Mouse (Mus musculus) heart, postnatal 14 days (tissue): ENCODE measurements around the gene Ncor1. TPM values are rescaled to one million over a fixed set of nuclear protein-coding genes. Genes with fewer than 3 reads are reported as not detected.
"Not testable (repeated sequence)": the region's sequence is repeated elsewhere in the genome, so short reads cannot be mapped to it uniquely, and the experiment has no call there.

Experiments used
- DNase-seq, 2 experiments: peaks; one replicate each; pipeline ENCODE4 v3.0.0; 2021 to 2022
- intact Hi-C: fragments of 180-260 bp; cut with DNase I; formaldehyde crosslinking; loops from one replicate; pipeline ENCODE4 v1.15.1; 2025
- long read RNA-seq, 2 experiments: library from polyadenylated mRNA; stranded (forward); transcript quantifications; one replicate each; pipeline ENCODE4 v2.0.0; 2021
- total RNA-seq, 2 experiments: library from RNA; stranded (reverse); gene quantifications; 2 replicates each; pipeline ENCODE4 v1.2.3; 2021

Ncor1 gene
- total RNA-seq = 100 to 1,000 TPM; 132 to 136 TPM
- long read RNA-seq, experiment 1, transcript Ncor1-203 (9 exons, 3,171 nt) = major isoform, 10 of 42 reads
- long read RNA-seq, experiment 1, partial matches to known transcripts = 17 of 42 reads
- long read RNA-seq, experiment 1, other reads (novel, unspliced or antisense) = 15 of 42 reads
- long read RNA-seq, experiment 2, transcript Ncor1-203 (9 exons, 3,171 nt) = major isoform, 5 of 35 reads
- long read RNA-seq, experiment 2, partial matches to known transcripts = 16 of 35 reads
- long read RNA-seq, experiment 2, other reads (novel, unspliced or antisense) = 14 of 35 reads

DNA sequence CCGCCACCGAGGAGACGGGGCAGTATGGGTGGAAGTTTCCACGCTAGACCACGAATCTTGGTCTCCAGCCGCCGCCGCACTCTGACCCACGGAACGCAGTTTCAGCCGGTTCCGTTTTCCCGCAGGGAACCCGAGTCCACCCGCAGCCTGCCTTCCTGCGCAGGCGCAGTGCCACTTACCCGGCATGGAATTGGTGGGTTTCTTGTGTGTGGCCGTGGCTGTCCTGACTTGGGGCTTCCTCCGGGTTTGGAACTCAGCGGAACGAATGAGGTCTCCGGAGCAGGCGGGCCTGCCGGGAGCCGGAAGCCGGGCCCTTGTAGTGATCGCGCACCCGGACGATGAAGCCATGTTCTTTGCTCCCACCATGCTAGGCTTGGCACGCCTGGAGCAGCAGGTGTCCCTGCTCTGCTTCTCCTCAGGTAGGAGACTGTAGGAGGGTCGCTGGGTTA is at the start of gene Ncor1, which contains the start of gene Pigl:
Gene Ncor1, minus strand, starts transcription at position 266 of the 449 bp plus-strand sequence.
Gene Pigl, plus strand, starts transcription at position 185 of the 449 bp plus-strand sequence.
- intact Hi-C loops = loop anchor here (1.0 to 5.0 kb wide), 2 partner anchors 38 to 94 kb away; partner anchors contain the start of gene Ubb
- DNase-seq = peak; percentile 84 to 85

DNA sequence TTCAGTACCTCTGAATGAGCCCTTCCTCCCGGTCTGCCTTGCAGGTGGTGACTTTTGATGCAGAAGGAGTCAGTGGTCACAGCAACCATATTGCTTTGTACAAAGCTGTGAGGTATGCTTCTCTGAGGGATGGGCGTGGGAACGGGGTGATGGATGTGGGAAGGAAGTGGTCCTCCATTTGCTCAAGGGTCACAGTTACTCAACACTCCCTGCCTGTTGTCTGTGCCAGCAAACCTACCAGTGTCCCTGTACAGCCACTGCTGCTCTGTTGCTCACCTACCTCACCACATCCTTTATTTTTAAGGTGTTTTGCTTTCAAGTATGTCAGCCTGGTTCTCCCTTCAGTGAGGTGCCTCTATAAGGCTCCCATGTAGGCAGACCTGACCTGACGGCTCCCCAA is 49.3 kb upstream of the Ncor1 start:
- DNase-seq = no peak
- intact Hi-C loops = no loop called here

DNA sequence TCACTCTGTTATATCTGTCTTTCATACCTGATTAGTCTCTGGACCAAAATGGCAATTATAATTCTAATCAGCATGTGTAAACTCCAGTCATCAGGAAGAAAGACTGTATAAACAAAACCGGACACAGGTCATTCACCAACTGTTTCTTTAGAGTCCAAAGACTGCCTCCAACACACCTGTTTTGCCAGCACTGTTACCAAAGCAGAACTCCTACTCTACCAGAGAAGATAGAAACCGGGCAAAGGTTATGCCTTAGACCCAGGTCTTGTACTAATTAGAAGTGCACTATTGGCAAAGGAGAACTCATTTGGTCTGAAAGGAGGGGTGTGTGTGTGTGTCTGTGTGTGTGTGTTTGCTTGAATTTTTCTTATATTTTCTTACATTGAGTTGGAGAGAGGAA is 42.2 kb upstream of the Ncor1 start:
- no peak for DNase-seq
- intact Hi-C loops = no loop called here

DNA sequence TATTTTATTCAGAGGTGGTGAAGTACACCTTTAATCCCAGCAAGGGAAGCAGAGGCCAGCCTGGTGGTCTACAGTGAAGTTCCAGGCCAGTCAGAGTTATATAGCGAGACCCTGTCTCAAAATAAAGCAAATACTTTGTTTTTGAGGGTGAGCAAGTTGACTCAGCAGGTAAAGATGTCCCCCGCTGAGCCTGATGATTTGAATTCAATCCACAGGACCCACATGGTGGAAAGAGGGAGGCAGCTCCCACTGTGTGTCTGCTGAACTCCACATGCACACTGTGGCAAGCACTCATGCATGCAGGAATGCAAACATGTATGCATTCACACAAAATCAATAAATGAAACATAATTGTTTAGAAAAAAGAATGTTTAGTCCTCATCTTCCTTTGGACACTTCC is 40.5 kb upstream of the Ncor1 start:
- intact Hi-C loops = loop anchor here (5.0 kb wide), 1 partner anchor 102 kb away; no protein-coding TSS in a partner anchor
- DNase-seq = no peak

DNA sequence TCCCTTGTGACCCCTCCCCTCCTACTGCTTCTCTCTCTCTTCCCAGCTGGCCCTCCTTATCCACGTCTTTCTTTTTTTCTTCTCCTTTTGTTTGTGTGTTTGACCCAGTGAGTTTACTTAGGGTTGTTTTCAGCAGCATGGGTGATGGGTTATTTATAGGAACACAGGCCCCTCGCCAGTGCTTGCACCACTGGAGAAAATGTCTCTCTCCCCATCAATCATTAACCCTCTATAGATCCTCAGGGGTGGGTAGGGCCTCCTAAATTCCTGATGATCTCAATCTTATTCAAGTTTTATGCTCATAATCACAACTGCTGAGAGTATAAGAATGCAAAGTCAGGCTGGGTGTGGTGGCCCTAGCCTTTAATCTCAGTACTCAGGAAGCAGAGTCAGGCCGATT is 38.8 kb upstream of the Ncor1 start:
- intact Hi-C loops = loop anchor here (5.0 kb wide), 1 partner anchor 100 kb away; no protein-coding TSS in a partner anchor
- no peak for DNase-seq

DNA sequence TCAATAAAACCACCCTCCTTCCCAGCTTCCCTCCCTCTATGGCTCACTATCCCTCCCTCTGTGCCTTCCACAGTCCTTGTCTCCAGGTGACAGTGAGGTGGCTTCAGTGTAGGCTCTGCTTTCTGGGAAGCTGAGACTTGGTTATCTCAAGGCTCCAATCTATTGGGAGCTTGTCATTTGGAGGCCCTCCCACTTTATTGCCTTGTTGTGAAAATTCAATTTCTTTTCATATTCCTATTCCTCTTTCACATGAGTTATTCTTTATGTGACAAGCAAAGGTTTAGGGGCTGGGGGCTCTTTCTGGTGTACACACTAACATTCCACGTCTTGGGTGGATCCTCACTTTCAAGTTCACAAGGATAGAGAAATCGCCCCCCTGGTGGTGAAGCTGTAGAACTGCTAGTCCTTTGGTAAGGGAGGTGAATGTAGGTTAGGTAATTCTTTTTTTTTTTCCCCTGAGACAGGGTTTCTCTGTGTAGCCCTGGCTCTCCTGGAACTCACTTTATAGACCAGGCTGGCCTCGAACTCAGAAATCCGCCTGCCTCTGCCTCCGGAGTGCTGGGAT is 37.9 kb upstream of the Ncor1 start:
- peak; percentile 46 to 49 for DNase-seq
- intact Hi-C loops = loop anchor here (1.0 to 5.0 kb wide), 2 partner anchors 38 to 99 kb away; partner anchors contain the start of genes Ncor1 and Pigl

DNA sequence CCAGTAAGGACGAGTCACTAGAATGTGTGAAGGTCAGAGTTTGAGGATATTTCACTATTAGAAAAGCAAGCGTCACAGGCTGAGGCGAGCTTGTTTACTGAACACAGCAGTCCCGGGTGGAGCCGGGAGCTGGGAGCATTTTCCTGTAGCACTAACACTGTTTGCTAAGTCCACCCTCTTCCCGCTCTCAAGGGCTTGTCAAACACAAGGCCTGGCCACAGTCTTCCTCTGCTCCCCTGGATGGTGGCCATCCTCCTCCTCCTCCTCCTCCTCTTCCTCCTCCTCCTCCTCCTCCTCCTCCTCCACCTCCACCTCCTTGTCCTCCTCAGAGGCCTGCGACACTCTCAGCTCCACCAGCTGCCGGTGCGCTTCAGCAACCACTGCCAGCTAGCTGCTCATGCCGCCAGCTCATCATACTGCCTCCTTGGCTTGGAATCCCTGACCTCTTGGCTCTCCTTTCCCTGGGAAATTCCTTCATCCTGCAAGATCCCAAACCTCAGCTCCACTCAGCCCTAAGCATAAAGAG is 37.0 kb upstream of the Ncor1 start:
- peak; percentile 35 to 48 for DNase-seq
- intact Hi-C loops = loop anchor here (5.0 kb wide), 1 partner anchor 98 kb away; no protein-coding TSS in a partner anchor

DNA sequence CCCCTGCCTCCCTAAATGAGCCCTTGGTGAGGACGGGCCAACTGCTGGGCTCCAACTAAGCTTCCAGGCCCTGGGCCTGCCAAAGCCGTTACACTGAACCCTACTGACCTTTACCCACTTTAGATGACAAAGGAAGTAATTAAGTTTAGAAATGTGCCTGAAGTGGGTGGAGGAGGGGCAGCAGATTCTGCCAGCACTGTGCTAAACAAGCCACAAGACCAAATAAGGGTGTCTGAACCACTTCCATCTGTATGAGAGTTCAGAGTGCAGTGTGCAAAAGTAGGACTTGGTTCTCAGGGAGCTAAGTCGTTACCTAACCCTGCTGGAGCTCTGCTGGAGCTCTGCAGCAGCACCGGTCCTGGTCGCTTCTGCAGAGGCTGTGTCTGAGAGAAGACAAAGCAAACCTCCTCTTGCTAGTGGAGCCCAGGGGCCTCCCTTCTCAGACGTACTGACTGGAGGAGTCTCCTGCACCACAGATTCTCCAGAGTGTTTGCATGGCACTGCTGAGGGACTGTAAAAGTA is 36.5 kb upstream of the Ncor1 start:
- intact Hi-C loops = loop anchor here (5.0 kb wide), 1 partner anchor 98 kb away; no protein-coding TSS in a partner anchor
- peak; percentile 28 to 48 for DNase-seq

DNA sequence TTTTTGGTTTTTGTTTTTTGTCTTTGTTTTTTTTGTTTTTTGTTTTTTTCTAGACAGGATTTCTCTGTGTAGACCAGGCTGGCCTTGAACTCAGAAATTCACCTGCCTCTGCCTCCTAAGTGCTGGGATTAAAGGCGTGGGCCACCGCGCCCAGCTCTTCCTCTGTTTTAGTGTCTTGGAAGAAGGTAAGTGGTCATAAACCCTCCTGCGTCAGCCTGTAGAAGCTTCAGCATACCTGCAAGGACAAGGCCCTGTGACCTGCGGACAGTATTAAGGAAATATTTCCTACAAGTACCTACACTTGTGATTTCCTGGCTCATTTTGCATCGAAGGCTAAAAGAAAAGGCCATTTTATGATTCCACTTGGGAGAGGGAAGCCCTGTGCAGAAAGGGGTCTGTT is 35.4 kb upstream of the Ncor1 start:
- intact Hi-C loops = no loop called here
- DNase-seq = no peak

DNA sequence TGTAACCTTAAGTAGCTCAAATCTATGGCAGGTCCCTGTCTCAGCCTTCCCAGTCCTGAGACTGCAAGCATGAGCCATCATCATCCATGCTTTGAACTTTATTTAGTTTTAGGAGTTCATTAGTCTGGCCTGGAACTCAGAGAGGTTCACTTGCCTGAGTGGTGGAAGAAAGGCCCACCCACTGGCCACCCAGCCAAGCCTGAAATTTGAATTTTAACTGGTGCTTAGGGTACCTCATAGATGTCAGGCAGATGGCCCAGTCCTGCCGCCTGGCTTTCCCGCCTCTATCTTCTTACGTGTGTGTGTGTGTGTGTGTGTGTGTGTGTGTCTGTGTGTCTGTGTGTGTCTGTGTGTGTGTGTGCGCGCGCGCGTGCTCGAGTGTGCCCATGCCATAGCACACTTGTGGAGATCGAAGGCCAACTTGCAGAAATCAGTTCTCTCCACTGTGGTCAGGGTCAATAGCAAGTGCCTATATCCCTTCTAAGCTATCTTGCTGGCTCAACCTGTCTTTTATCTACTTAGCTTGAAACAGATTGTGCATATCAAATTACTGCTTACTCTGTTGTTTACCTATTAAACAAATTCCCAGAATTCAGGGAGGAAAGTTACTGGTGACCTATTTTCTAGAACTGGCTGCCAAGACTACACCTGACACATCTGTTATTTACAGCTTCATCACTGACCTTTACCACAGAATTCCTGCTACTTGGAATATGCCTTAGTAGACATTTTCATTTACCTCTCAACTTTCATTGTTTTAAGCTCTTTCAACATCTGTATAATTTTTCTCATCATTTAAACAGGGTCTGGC is 29.4 kb upstream of the Ncor1 start:
- intact Hi-C loops = no loop called here
- no peak for DNase-seq

DNA sequence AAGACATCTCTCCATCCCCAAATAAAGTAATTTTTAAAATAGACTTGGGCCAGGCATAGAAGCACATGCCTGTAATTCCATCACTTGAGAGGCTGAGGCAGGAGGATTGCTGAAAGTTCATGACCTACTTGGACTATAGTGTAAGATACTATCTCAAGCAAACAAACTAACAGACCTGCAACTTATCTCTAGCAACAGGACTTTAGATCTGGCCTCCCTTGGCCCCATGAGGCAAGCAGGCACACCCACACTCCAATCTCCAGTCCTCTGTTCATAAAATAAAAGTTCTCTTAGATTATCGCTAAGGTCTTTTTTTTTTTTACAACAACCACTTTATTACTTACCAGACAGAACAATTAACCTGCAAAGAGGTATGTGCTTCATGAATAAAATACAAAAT is 28.6 kb upstream of the Ncor1 start:
- intact Hi-C loops = no loop called here
- no peak for DNase-seq

DNA sequence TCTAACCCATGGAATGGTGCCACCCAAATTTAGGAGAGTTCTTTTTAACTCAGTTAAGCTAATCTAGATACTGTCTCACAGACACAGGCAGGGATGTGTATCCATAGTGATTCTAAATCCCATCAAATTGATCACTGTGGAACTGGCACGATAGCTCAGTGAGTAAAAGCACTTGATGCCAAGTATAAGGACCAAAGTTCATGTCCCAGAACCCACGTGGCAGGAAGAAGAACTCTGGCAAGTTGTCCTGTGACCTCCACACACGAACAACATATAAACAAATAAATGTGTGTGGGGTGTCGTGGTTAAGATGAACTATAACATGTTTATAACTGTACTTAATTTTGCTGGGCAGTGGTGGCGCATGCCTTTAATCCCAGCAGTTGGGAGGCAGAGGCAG is 21.2 kb upstream of the Ncor1 start:
- no peak for DNase-seq
- intact Hi-C loops = no loop called here

DNA sequence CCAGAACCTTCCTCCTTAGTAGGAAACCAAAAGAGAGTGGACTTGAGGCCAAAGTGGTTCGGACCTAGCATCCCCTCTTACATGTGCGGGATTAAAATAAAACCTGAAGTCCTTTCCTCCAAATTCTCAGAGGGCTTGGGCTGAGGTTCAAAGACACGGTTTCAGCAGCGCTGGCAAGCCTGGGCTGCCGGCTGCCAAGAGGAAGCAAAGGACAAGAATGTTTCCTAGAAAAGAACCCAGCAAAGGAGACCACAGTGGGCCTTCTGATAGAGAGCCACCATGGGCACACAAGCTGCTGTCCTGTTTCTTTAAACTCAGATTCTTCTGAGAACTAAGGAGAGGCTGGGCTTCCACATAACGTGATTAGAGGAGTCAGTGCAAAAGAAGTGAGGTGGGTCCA is 20.6 kb upstream of the Ncor1 start:
- DNase-seq = peak in 1 of 2 experiments; percentile 18
- intact Hi-C loops = no loop called here

DNA sequence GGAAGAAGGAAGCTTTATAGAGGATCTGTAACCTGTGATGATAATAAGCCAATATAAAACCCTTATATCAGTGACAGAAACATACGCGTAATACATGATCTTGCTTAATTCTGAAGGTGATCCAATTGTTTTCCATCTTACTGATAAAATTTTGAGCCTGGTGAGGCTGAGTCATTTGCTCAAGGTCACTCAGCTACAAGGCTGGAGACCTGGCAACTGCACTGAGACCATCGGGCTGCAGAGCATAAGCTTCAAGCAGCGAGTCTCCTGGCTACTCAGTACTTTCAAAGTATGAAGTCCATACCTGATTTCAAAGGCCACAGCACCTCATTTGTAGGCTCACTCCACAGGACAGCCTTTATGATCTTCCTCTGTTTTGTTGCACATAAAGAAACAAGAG is 17.8 kb upstream of the Ncor1 start:
- intact Hi-C loops = no loop called here
- no peak for DNase-seq

DNA sequence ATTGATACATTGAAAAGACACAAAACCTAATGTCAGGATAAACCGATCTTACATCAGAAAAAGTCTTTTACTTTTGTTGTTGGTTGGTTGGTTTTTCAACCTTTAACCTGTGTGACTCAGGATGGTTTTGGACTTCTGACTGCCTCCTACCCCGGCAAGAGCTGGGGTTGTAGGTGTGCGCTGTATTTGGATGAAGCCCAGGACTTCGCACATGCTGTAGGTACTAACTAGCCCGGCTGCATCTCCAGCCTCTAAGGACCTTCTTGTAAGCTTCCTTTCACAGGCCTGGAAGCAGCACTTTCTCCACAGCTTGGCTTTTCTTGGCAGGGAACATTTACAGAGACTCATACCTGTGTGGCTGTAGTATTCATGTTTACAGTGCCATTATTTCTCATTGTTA is 15.2 kb upstream of the Ncor1 start:
- intact Hi-C loops = no loop called here
- DNase-seq = no peak

DNA sequence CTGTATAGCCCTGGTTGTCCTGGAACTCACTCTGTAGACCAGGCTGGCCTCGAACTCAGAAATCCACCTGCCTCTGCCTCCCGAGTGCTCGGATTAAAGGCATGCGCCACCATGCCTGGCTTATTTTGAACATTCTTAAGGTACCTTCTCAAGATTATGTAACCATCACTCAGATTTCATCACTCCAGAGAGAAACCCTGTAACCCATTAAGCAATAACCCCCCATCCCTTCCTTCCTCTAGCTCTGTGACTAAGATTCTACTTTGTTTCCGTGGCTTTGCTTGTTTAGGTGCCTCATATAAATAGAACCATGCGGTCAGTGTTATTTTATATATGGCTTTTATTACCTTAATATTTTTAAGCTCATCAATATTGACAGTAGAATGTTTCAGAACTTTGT is 12.1 kb upstream of the Ncor1 start:
- DNase-seq = no peak
- intact Hi-C loops = no loop called here

DNA sequence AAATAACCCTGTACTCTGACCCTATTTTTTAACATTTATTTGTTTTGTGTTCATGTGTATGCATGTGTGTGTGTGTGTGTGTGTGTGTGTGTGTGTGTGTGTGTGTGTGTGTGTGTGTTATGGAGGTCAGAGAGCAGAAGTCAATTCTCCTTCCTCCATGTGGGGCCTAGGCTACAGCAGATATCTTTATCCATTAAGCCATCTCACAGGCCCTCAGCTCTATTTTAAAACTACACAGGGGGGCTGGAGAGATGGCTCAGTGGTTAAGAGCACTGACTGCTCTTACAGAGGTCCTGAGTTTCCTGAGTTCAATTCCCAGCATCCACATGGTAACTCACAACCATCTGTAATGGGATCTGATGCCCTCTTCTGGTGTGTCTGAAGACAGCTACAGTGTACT is 8.9 kb upstream of the Ncor1 start:
- DNase-seq, intact Hi-C loops: not testable (repeated sequence)

DNA sequence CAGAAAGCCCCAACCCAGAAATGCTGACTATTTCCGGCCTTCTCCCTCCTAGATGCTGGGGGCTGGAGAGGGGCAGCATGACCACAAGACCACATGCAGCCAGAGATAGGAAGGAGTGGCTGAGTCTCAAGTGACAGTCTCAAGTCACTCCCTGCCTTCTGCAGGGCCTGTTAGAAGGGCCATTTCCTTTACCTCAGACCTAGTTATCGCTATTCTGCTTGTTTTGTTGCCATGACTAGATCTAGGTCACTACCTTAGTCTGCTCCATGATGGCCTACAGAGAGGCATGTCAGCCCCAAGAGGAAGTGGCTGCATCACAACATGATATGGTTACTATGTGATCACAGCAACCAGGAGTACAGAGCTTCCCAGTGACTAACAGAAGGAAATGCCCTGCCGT is 8.2 kb upstream of the Ncor1 start:
- intact Hi-C loops = no loop called here
- no peak for DNase-seq

DNA sequence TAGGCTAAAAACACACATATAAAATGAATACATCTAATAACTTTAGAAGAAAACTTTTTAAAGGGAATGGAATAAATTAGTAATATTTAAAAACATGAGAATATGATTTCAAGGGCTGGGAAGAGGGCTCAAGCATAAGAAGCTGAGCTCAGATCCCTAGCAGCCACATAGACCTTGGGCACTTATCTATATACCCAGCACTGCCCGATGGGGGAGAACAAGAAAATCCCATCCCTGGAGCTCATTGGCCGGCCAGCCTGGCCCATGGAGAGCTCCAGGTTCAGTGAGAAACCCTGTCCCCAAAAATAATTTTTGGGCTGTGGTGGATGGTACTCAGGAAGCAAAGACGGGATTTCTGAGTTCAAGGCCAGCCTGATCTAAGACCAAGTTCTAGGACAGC is 7.5 kb upstream of the Ncor1 start:
- DNase-seq = no peak
- intact Hi-C loops = no loop called here

DNA sequence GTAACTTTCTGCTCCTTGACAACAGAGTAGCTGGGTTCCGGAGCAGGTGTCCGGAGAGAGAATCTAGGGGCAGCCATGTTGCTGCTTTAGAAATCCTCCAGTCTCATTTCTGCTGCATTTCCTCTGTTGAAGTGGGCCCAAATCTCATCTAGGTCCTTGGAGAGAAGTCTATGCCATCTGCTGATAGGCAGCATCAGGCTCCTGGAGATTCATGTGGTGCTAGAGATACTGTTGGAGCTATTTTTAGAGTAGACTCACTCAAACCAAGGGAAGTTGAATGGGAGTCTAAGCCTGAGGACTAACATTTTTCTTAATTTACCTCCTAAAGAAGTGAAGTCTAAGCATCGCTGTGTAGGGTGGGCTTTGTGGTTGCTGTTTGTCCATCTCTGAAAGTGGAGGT is 6.4 kb upstream of the Ncor1 start:
- intact Hi-C loops = no loop called here
- no peak for DNase-seq
